Mouse (Mus musculus) adipose tissue, adult 10 weeks (tissue): ENCODE measurements around the gene Samt2. TPM values are rescaled to one million over a fixed set of nuclear protein-coding genes. Genes with fewer than 3 reads are reported as not detected.

Experiments used
- polyA plus RNA-seq: library from polyadenylated mRNA; stranded (reverse); fragments of 350-450 nt; fragmentation: Illumina TruSeq; extraction: RNeasy Lipid Tissue Mini Kit (QIAGEN cat#74804); gene quantifications from one replicate; pipeline ENCODE4 v1.2.3, GENCODE M21; 2014; ENCODE audit warnings: low read depth, low replicate concordance

The Samt2 gene
- not detected for polyA plus RNA-seq

GRCm38 (mm10) chrX:154579260-154579659, at the start of gene Samt2:
TSS of gene Samt2 (minus strand) at chrX:154579360.

Other genes with a start within 250 kb of the Samt2 start
- gene 4930524N10Rik, start 236.0 kb downstream of the Samt2 start, polyA plus RNA-seq, result not detected
- not detected for gene Samt4, start 97.4 kb downstream of the Samt2 start, polyA plus RNA-seq